Mouse (Mus musculus) olfactory bulb, adult 2 months (tissue): ENCODE data around the gene Mlf2.

Source experiments
- CTCF ChIP-seq: fragments of 200-500 bp; IDR thresholded peaks from 2 replicates; pipeline ENCODE4 v1.5.1; 2012; ENCODE audit warnings: low read depth, mild to moderate bottlenecking, low read length, moderate library complexity; ENCODE audit not compliant: insufficient read depth
- POLR2A ChIP-seq: fragments of 200-500 bp; IDR thresholded peaks from 2 replicates; pipeline ENCODE4 v1.6.1; 2012; ENCODE audit warnings: mild to moderate bottlenecking, low read depth, low read length, moderate library complexity; ENCODE audit not compliant: insufficient read depth

- TF ChIP-seq CTCF: peak; percentile 92
- TF ChIP-seq POLR2A: peak; percentile 81
Observed at GRCm38 (mm10) chr6:124930754-124931524, at the start of gene Mlf2.
